Mouse (Mus musculus) CH12.LX (cell line): ENCODE data around the gene Loxl3.

Experiments used
- CTCF ChIP-seq, 2 experiments: IDR thresholded peaks in 1 of 2; conservative IDR thresholded peaks in 1 of 2; 2 replicates each; pipeline ENCODE4 v1.5.1; 2011 to 2012; ENCODE audit warnings: low read depth in 2 of 2, low read length in 2 of 2, improper control_type of control experiment in 1 of 2, inconsistent platforms in 1 of 2, mild to moderate bottlenecking in 1 of 2, moderate library complexity in 1 of 2
- ELF1 ChIP-seq: IDR thresholded peaks from 2 replicates; pipeline ENCODE4 v1.6.1; 2014; ENCODE audit warnings: low read depth, mild to moderate bottlenecking, inconsistent platforms, low read length, improper control_type of control experiment
- NRF1 ChIP-seq: IDR thresholded peaks from 2 replicates; pipeline ENCODE4 v1.6.1; 2014; ENCODE audit warnings: low read depth, mild to moderate bottlenecking, inconsistent platforms, low read length, improper control_type of control experiment, moderate library complexity
- POLR2A ChIP-seq: IDR thresholded peaks from 2 replicates; pipeline ENCODE4 v1.6.1; 2011; ENCODE audit warnings: low read depth, mild to moderate bottlenecking, improper control_type of control experiment, low read length
- TCF12 ChIP-seq: IDR thresholded peaks from 2 replicates; pipeline ENCODE4 v1.6.1; 2014; ENCODE audit warnings: low read depth, mild to moderate bottlenecking, inconsistent platforms, low read length, improper control_type of control experiment

GRCm38 (mm10) chr6:83095968-83096367 is 62.0 kb downstream of the Loxl3 start:
- TF ChIP-seq POLR2A (no peak), ELF1 (no peak), NRF1 (no peak), TCF12 (no peak), CTCF (conservative IDR thresholded peaks at IDR 0.05 in 1 of 2, IDR thresholded peaks at IDR 0.05 in 1 of 2; ENCODE audit: low read depth in 2 of 2, low read length in 2 of 2) (no peak)
